ENCODE assay signal across 18 mouse cellular contexts in genomic region chr1:107950396-107950795, GRCm38 (mm10).
DNase-seq lines count a peak whose midpoint lies in the region; ATAC-seq and TF ChIP-seq lines count a peak whose summit lies in the region.
"Had no signal": no experiment of that assay in that cellular context is flagged by ENCODE, and none has a peak within 500 bp of the region (broad histone marks: within the 10 kb centered on the region; RNA-seq: fewer than 3 reads in every experiment).

No protein-coding gene starts in this region.

- no peaks in the 10 kb centered on the region for H3K27me3 ChIP-seq in lung, postnatal 0 days (replicated peaks; ENCODE audit: insufficient read depth, low read length)
- no peaks in the 10 kb centered on the region for H3K27me3 ChIP-seq in stomach, embryonic 16.5 days (ENCODE audit: control insufficient read depth, insufficient read depth, low read length)
- H3K27me3 ChIP-seq: embryonic facial prominence, embryonic 12.5 days; forebrain, embryonic 15.5 days; hindbrain, embryonic 12.5 days had no signal

- WGBS in lung, postnatal 0 days, result 34% methylated on average over 2 of the region's 2 CpGs
- WGBS in stomach, embryonic 16.5 days, result 27% methylated on average over 2 of the region's 2 CpGs

- H3K4me2 ChIP-seq in lung, postnatal 0 days (replicated peaks; ENCODE audit: low read depth, low read length), result no peak overlapping the region
- H3K4me2 ChIP-seq in stomach, embryonic 16.5 days (ENCODE audit: low read depth, low read length), result no peak overlapping the region
- H3K4me2 ChIP-seq: embryonic facial prominence, embryonic 12.5 days; forebrain, embryonic 15.5 days; hindbrain, embryonic 12.5 days had no signal

- no peak overlapping the region for H3K4me3 ChIP-seq in lung, postnatal 0 days (ENCODE audit: low read depth, low read length)
- H3K4me3 ChIP-seq in stomach, embryonic 16.5 days (replicated peaks; ENCODE audit: low read length), result no peak overlapping the region
- H3K4me3 ChIP-seq: embryonic facial prominence, embryonic 12.5 days; forebrain, embryonic 15.5 days; hindbrain, embryonic 12.5 days had no signal

- peak; percentile 3 to 9 for DNase-seq in layer of hippocampus, postnatal 10 days (ENCODE audit: low spot score in 2 of 2)
- DNase-seq in layer of hippocampus, adult 11-12 months (ENCODE audit: low spot score), result no peak
- peak; percentile 3 for DNase-seq in lung, postnatal 10 days
- no peak for DNase-seq in lung, postnatal 0 days (ENCODE audit: low spot score)
- DNase-seq in brain, adult 2 months (ENCODE audit: low read depth, low spot score), result peak; percentile 4
- DNase-seq: adrenal gland, adult 2 months; adrenal gland, postnatal 36 days; cerebellum, adult 11-12 months; cerebellum, adult 9-11 months; gastrocnemius, postnatal 36 days; heart, adult 11 months; heart, postnatal 10 days; heart, postnatal 4 days had no signal

- no peak overlapping the region for H3K9ac ChIP-seq in lung, postnatal 0 days (replicated peaks; ENCODE audit: low read depth)
- H3K9ac ChIP-seq in stomach, embryonic 16.5 days (ENCODE audit: low read length), result no peak overlapping the region
- H3K9ac ChIP-seq: embryonic facial prominence, embryonic 12.5 days; forebrain, embryonic 15.5 days; hindbrain, embryonic 12.5 days had no signal

- H3K9me3 ChIP-seq in lung, postnatal 0 days (ENCODE audit: low read length), result no peaks in the 10 kb centered on the region
- no peaks in the 10 kb centered on the region for H3K9me3 ChIP-seq in stomach, embryonic 16.5 days (replicated peaks; ENCODE audit: control insufficient read depth, low read length)
- H3K9me3 ChIP-seq: embryonic facial prominence, embryonic 12.5 days; forebrain, embryonic 15.5 days; hindbrain, embryonic 12.5 days had no signal

- H3K27ac ChIP-seq in lung, postnatal 0 days (ENCODE audit: low read length), result no peak overlapping the region
- no peak overlapping the region for H3K27ac ChIP-seq in stomach, embryonic 16.5 days (ENCODE audit: low read length)
- H3K27ac ChIP-seq: embryonic facial prominence, embryonic 12.5 days; forebrain, embryonic 15.5 days; hindbrain, embryonic 12.5 days had no signal

- no peak for TF ChIP-seq CTCF in lung, postnatal 0 days (IDR thresholded peaks at IDR 0.05)

- no peak for ATAC-seq in lung, postnatal 0 days
- ATAC-seq in stomach, embryonic 16.5 days (ENCODE audit: insufficient read depth, low FRiP score), result peak; percentile 58
- ATAC-seq: forebrain, embryonic 15.5 days; hindbrain, embryonic 16.5 days had no signal

- TF ChIP-seq EP300 in lung, postnatal 0 days (IDR thresholded peaks at IDR 0.05), result no peak

- H3K36me3 ChIP-seq in lung, postnatal 0 days (ENCODE audit: insufficient read depth, low read length), result no peaks in the 10 kb centered on the region
- H3K36me3 ChIP-seq in stomach, embryonic 16.5 days (ENCODE audit: control insufficient read depth, insufficient read depth, low read length), result no peaks in the 10 kb centered on the region
- H3K36me3 ChIP-seq: embryonic facial prominence, embryonic 12.5 days; forebrain, embryonic 15.5 days; hindbrain, embryonic 12.5 days had no signal

- no peaks in the 10 kb centered on the region for H3K4me1 ChIP-seq in lung, postnatal 0 days (ENCODE audit: insufficient read depth, low read depth, low read length)
- H3K4me1 ChIP-seq in stomach, embryonic 16.5 days (ENCODE audit: control insufficient read depth, insufficient read depth, low read length), result no peaks in the 10 kb centered on the region
- H3K4me1 ChIP-seq: embryonic facial prominence, embryonic 12.5 days; forebrain, embryonic 15.5 days; hindbrain, embryonic 12.5 days had no signal

Comparison
In these comparisons a context has a peak if more than half of its experiments do, and no peak if none do; other contexts are left out.
1. DNase-seq: peak in layer of hippocampus, postnatal 10 days (2 of 2), lung, postnatal 10 days (single experiment) and brain, adult 2 months (single experiment); none in layer of hippocampus, adult 11-12 months (single experiment) and lung, postnatal 0 days (single experiment).